Mouse (Mus musculus) intestine, embryonic 14.5 days (tissue): ENCODE measurements around the gene Hsf5. TPM values are rescaled to one million over a fixed set of nuclear protein-coding genes. Genes with fewer than 3 reads are reported as not detected.

Experiments used
- ATAC-seq: fragments of 200-750 bp; cut with Nextera tagmentation; replicated peaks from 2 replicates; pipeline ENCODE4 v1.8.0; 2017; ENCODE audit warnings: low read depth, moderate number of reproducible peaks, moderate TSS enrichment, moderate library complexity; ENCODE audit not compliant: low FRiP score, low TSS enrichment
- DNase-seq: peaks from one replicate; pipeline ENCODE4 v3.0.0-alpha.2; 2018; ENCODE audit warnings: low spot score
- H3K27ac ChIP-seq: fragments of 300-500 bp; sonication (generic); 2 replicates; pipeline ENCODE4 v1.5.1; 2014; ENCODE audit warnings: low read depth, mild to moderate bottlenecking, control low read depth
- H3K27me3 ChIP-seq: fragments of 300-500 bp; sonication (generic); replicated peaks from 2 replicates; pipeline ENCODE4 v1.6.1; 2014; ENCODE audit warnings: low read length, control low read depth; ENCODE audit not compliant: control insufficient read depth, insufficient read depth
- H3K36me3 ChIP-seq: fragments of 300-500 bp; sonication (generic); 2 replicates; pipeline ENCODE4 v1.6.1; 2014; ENCODE audit warnings: low read length, control low read depth; ENCODE audit not compliant: control insufficient read depth, insufficient read depth
- H3K4me1 ChIP-seq: fragments of 300-500 bp; sonication (generic); replicated peaks from 2 replicates; pipeline ENCODE4 v1.6.1; 2014; ENCODE audit warnings: low read length, control low read depth, mixed read lengths; ENCODE audit not compliant: control insufficient read depth, insufficient read depth
- H3K4me2 ChIP-seq: fragments of 300-500 bp; sonication (generic); 2 replicates; pipeline ENCODE4 v1.6.1; 2014; ENCODE audit warnings: low read length
- H3K4me3 ChIP-seq: fragments of 300-500 bp; sonication (generic); 2 replicates; pipeline ENCODE4 v1.5.1; 2014; ENCODE audit warnings: low read depth, low read length, control low read depth, mixed read lengths
- H3K9ac ChIP-seq: fragments of 300-500 bp; sonication (generic); 2 replicates; pipeline ENCODE4 v1.6.1; 2014; ENCODE audit warnings: mild to moderate bottlenecking, low read length
- H3K9me3 ChIP-seq: fragments of 300-500 bp; sonication (generic); 2 replicates; pipeline ENCODE4 v1.6.1; 2016; ENCODE audit warnings: low read length, control low read depth; ENCODE audit not compliant: control insufficient read depth
- WGBS: fragments of 180-500 bp; shearing (Covaris S2); extraction: QIAGEN DNeasy Blood & Tissue Kit; methylation state at CpG from one replicate; pipeline ENCODE4 v1.1.7; 2014; 5-methylcytosine and 5-hydroxymethylcytosine counted together
- polyA plus RNA-seq: library from polyadenylated mRNA; unstranded; fragments of >200 nt; fragmentation: Nextera tagmentation; extraction: Ambion mirVana; gene quantifications from 2 replicates; pipeline ENCODE4 v1.2.1, GENCODE M21; 2014

Hsf5 gene
- polyA plus RNA-seq, 1 experiment from 2014 or later, result 0.38 TPM

DNA sequence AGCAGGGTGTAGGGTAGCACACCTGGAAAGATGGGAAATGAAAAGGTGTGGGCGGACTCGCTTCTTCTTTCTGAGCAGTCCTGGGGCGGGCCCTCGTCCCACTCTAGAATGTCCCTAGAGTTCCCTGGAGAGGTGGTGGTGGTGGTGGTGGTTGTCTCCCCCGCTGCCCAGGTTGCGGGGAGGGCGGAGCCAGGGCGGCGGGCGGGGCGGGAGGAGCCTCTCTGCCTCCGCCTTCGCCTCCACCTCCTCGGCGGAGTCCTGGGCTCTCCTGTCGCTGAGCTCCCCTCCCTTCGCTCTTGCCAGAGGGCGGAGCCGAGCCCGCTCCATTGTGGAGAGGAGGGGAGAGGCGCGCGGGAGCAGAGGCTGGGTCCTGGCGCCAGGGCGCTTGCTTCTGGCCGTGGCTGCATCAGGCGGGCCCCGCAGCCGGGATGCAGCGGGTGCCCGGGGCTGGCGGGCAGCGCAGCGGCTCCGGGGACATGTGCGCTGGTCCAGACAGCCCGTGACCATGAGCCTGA is 21.6 kb upstream of the Hsf5 start:
- DNase-seq (peak; percentile 86), ATAC-seq (peak; percentile 59)
- Histone ChIP-seq H3K9me3 (no peaks in the 10 kb centered on the region), H3K27ac (peak overlapping the region; percentile 71), H3K27me3 (no peaks in the 10 kb centered on the region), H3K9ac (peak overlapping the region; percentile 81), H3K4me1 (peaks cover 37% of the 10 kb centered on the region), H3K4me3 (peak overlapping the region; percentile 68), H3K36me3 (peaks cover 53% of the 10 kb centered on the region), H3K4me2 (peak overlapping the region; percentile 91)
- 1% methylated on average over 35 of the region's 37 CpGs for WGBS

DNA sequence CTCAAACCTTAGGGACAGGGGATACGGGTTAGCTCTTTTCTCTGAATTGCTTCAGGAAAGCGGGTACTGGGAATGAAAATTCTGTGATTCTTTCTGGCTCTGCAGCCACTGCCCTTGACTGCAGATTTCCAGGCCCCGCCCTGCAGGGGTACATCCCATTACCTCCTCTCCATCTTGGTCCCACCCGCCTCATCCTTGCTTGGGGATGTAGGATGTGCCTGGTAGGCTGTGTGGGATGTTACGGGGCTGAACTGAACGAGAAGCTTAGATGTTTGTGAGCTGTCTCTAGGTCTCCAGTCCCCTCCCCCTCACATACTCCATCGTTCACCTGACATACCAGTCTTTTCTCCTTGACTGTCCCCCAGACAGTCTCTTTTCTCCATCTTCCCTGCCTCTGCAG is 21.0 kb upstream of the Hsf5 start:
- peak overlapping the region; percentile 71 for H3K27ac ChIP-seq
- no peaks in the 10 kb centered on the region for H3K27me3 ChIP-seq
- no peaks in the 10 kb centered on the region for H3K9me3 ChIP-seq
- ATAC-seq (no peak), DNase-seq (no peak)
- WGBS, result 5% methylated on average over 7 of the region's 7 CpGs
- H3K36me3 ChIP-seq, result peaks cover 59% of the 10 kb centered on the region
- H3K9ac ChIP-seq, result peak overlapping the region; percentile 81
- H3K4me1 ChIP-seq, result peaks cover 33% of the 10 kb centered on the region
- peak overlapping the region; percentile 91 for H3K4me2 ChIP-seq
- peak overlapping the region; percentile 68 for H3K4me3 ChIP-seq

DNA sequence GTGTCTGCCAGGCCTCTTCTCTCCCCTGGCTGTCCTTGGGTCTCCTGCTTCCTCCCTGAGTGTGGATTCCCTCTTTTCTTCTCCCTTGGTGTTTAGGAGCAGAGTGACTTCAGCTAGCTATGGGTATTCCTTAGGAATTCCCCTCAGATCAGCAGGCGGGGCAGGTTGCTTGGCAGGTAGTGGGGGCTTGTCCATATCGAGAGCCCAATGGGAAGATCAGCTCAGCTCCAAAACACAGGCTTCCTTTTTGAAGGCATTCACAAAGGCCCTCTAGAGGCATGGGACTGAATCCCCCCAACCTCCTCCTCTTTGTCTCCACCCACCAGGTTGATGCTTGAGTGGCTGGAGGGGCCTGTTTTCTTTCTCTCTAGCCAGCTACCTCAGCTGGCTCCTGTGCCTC is 20.5 kb upstream of the Hsf5 start:
- no peak overlapping the region for H3K27ac ChIP-seq
- DNase-seq (no peak), ATAC-seq (no peak)
- H3K4me2 ChIP-seq, result peak overlapping the region; percentile 91
- H3K9ac ChIP-seq, result 0 out of 2 replicates have a peak overlapping the region, but pooled peaks have one; percentile 81
- no peaks in the 10 kb centered on the region for H3K9me3 ChIP-seq
- no peaks in the 10 kb centered on the region for H3K27me3 ChIP-seq
- H3K36me3 ChIP-seq, result peaks cover 63% of the 10 kb centered on the region
- peaks cover 33% of the 10 kb centered on the region for H3K4me1 ChIP-seq
- H3K4me3 ChIP-seq, result peak overlapping the region; percentile 68
- 48% methylated on average over 2 of the region's 2 CpGs for whole genome bisulfite sequencing

DNA sequence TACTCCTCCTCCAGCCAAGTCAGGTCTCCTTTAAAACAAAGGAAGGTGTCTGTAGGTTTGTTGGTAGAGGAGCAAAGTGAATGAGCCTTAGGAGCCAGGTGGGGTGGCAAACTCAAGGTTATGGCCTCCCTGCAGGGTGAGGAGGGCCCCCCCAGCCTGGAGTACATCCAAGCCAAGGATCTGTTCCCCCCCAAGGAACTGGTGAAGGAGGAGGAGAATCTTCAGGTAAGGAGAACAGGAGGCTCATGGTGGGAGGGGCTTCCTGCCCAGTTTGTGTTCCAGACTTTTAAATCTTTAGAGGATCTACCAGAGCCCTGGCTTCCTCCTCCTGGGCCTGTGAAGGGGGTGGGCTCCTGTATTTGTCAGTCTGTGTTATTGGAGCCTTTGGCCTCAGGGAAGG is 19.9 kb upstream of the Hsf5 start:
- no peak overlapping the region for H3K4me3 ChIP-seq
- H3K36me3 ChIP-seq, result peaks cover 69% of the 10 kb centered on the region
- no peak overlapping the region for H3K27ac ChIP-seq
- no peaks in the 10 kb centered on the region for H3K27me3 ChIP-seq
- peak overlapping the region; percentile 91; the same call in 1 of the 2 replicates for H3K4me2 ChIP-seq
- H3K9ac ChIP-seq, result no peak overlapping the region
- H3K9me3 ChIP-seq, result no peaks in the 10 kb centered on the region
- DNase-seq (no peak), ATAC-seq (no peak)
- peaks cover 33% of the 10 kb centered on the region for H3K4me1 ChIP-seq

DNA sequence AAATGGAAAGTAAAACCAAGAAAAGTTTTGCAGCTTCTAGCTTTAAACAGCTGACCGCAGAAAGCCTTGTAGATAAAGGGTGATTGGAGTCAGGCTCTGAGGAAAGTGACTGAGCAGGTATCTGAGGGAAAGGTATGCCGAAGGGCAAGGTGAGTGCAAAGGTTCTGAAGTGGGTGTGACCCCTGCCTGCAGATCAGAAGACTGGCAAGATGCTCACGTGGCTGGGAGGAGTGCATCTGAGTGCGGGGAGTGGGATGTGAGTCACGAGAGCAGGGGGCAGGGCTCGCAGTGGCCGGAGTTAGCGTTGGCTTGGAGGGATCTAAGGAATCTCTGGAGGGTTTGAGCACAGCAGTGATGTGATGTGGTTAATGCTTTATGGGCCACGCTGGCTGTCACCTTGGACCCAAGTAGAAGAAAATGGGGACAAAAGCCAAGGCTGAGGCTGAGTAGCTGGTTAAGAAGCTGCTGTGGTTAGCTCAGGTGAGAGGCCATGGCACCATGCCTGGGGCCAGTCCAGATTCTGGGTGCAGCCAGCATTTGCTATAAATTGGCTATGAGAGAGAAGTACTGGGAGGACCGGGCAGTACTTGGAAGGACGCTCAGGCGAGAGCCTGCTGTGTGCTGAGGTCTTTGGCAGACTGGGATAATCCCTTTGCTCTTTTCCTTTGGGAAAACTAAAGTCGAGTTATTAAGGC is 17.4 kb upstream of the Hsf5 start:
- H3K27ac ChIP-seq, result no peak overlapping the region
- H3K9ac ChIP-seq, result no peak overlapping the region
- no peaks in the 10 kb centered on the region for H3K27me3 ChIP-seq
- H3K9me3 ChIP-seq, result no peaks in the 10 kb centered on the region
- DNase-seq, result no peak
- no peak overlapping the region for H3K4me3 ChIP-seq
- no peak for ATAC-seq
- H3K4me2 ChIP-seq, result no peak overlapping the region
- peaks cover 18% of the 10 kb centered on the region for H3K4me1 ChIP-seq
- peaks cover 82% of the 10 kb centered on the region for H3K36me3 ChIP-seq
- 85% methylated on average over 13 of the region's 13 CpGs for WGBS

DNA sequence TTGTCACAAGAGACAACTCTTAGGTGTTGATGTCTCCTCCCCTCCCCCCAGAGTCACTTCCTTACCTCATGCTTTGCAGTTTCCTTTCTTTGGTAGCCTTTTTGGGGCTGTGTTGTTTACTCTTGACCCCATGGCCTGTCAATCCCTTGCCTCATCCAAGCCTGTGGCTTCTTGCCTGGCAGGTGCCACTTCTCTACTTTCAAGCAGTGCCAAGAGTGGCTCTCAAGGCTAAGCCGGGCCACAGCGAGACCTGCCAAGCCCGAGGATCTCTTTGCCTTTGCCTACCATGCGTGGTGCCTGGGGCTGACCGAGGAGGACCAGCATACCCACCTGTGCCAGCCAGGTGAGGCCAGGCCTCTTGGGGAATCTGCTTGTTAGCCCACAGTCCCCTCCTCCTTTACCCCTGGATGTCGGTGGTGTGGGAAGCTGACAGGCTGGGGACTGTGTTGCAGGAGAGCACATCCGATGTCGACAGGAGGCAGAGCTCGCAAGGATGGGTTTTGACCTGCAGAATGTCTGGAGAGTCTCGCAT is 16.6 kb upstream of the Hsf5 start:
- Histone ChIP-seq H3K9me3 (no peaks in the 10 kb centered on the region), H3K4me1 (peaks cover 13% of the 10 kb centered on the region), H3K4me3 (no peak overlapping the region), H3K27ac (no peak overlapping the region), H3K27me3 (no peaks in the 10 kb centered on the region), H3K4me2 (no peak overlapping the region), H3K9ac (no peak overlapping the region), H3K36me3 (peaks cover 88% of the 10 kb centered on the region)
- DNase-seq, result no peak
- ATAC-seq, result no peak
- 92% methylated on average over 10 of the region's 10 CpGs for WGBS

DNA sequence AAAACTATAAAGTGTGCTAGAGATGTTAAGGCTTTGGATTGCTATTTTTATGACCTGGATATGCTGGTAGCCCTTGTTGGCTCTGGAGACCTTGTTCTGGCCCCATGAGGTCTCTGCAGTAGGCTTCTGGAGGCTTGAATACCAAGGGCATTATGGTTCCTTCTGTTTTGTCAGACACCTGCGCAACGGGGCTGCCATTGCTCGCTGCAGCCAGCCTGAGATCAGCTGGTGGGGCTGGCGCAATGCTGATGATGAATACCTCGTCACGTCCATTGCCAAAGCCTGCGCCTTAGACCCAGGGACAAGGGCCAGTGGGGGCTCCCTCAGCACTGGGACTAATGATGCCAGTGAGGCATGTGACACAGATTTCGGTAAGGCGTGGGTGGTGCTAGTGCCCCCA is 14.7 kb upstream of the Hsf5 start:
- Histone ChIP-seq H3K4me1 (no peaks in the 10 kb centered on the region), H3K27me3 (no peaks in the 10 kb centered on the region), H3K36me3 (peaks cover 99% of the 10 kb centered on the region), H3K9me3 (no peaks in the 10 kb centered on the region), H3K4me3 (no peak overlapping the region), H3K4me2 (no peak overlapping the region), H3K27ac (no peak overlapping the region), H3K9ac (no peak overlapping the region)
- 93% methylated on average over 9 of the region's 9 CpGs for WGBS
- ATAC-seq, result no peak
- DNase-seq, result no peak

DNA sequence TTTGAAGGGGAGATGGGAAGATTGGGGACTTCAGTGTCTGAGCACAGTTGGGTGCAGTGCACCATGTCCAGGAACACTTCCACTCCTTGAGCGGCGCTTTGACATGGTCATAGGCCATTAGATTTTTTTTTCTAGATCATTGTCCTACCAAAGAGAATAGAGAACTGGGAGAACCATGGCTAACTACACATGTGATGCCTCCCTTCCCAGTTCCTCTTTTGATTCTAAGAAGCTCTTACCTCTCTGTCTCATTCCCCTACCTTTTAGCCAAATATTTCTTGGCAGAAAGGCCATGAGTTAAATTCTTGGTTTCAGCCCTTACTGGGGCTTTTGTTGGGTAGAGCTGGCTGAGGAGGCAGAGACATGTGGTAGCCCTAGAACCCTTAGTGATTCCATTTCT is 13.4 kb upstream of the Hsf5 start:
- Histone ChIP-seq H3K9me3 (no peaks in the 10 kb centered on the region), H3K27ac (no peak overlapping the region), H3K4me1 (no peaks in the 10 kb centered on the region), H3K9ac (no peak overlapping the region), H3K36me3 (peaks cover 99% of the 10 kb centered on the region), H3K4me3 (no peak overlapping the region), H3K4me2 (no peak overlapping the region), H3K27me3 (no peaks in the 10 kb centered on the region)
- ATAC-seq, result no peak
- no peak for DNase-seq
- 93% methylated on average over 2 of the region's 2 CpGs for WGBS

DNA sequence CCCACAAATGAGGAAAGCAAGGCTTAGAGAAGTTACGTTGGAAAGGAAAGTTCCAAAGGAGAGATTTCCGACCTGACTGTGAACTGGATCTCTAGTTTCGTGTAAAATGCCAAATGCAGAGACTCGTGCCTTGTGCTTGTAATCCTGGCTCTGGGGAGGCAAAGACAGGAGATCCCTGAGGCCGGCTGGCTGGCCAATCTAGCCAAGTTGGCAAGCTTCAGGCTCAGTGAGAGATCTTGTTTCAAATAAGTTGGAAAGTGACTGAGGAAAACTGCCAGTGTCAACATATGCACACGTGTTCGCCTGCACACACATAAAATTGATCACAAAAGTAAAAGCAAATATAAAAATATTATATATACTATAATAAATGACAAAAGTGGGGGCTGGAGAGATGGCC is 7.7 kb upstream of the Hsf5 start:
- Histone ChIP-seq H3K27ac (no peak overlapping the region), H3K9me3 (no peaks in the 10 kb centered on the region), H3K9ac (no peak overlapping the region), H3K36me3 (peaks cover 97% of the 10 kb centered on the region), H3K4me2 (no peak overlapping the region), H3K4me3 (no peak overlapping the region), H3K27me3 (no peaks in the 10 kb centered on the region), H3K4me1 (no peaks in the 10 kb centered on the region)
- ATAC-seq (no peak), DNase-seq (no peak)
- WGBS, result 91% methylated on average over 7 of the region's 7 CpGs
